Mouse (Mus musculus): ENCODE data around the gene Gm10471. TPM values are rescaled to one million over a fixed set of nuclear protein-coding genes. Genes with fewer than 3 reads are reported as not detected.
"Not testable (repeated sequence)": the region's sequence is repeated elsewhere in the genome, so short reads cannot be mapped to it uniquely, and the experiment has no call there.

Gene Gm10471
- not detected in 2 replicates for total RNA-seq (2012; rRNA removed)
- not detected in 2 replicates for total RNA-seq (2014; rRNA removed)
- not detected in 2 replicates for polyA plus RNA-seq (2012; ENCODE audit: insufficient read length, low read depth)

DNA sequence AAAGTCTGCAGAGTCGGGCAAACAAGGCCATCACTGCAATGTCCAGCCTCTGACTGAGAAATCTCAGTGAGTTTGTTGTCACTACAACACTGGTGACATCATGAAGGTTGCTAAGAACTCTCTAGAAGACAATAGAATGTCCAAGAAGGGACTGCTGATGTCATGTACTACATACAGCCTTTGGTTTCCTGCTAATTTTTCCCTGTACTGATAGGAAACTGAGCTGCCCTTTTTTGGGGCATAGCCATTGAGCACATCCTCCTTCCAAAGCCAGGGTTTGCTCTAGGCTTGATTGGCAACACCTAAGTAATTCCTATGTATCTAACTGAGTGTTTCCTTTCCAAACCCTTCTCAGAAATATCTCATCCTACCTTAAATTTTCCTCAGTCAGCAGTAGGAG is at the start of gene Gm10471:
TSS of gene Gm10471 (minus strand) at position 101 of the 400 bp plus-strand sequence.
- H3K4me3 ChIP-seq (replicated peaks in 1 of 3; ENCODE audit: low read depth in 2 of 3, low read length in 2 of 3, poor library complexity in 1 of 3); DNase-seq (ENCODE audit: extremely low read depth); dilution Hi-C loops (cut with MboI; ENCODE audit: extremely low pct_ligation_motif_present, extremely low pct_unique_long_range_greater_than_20kb, low sequenced_read_pairs); H3K4me1 ChIP-seq (ENCODE audit: control insufficient read depth in 1 of 2, insufficient read depth in 2 of 2); H3K9me3 ChIP-seq (replicated peaks; ENCODE audit: low read length); H3K36me3 ChIP-seq (replicated peaks in 1 of 2; ENCODE audit: control insufficient read depth in 1 of 2, insufficient read depth in 1 of 2, low read length in 1 of 2); H3K79me2 ChIP-seq (replicated peaks; ENCODE audit: control insufficient read depth, extremely low read depth, insufficient read depth, poor library complexity, severe bottlenecking); H3K27ac ChIP-seq (ENCODE audit: insufficient read depth, low read depth); in situ Hi-C loops (cut with MboI; ENCODE audit: low pct_ligation_motif_present, low pct_unique_long_range_greater_than_20kb, low sequenced_read_pairs); H3K4me2 ChIP-seq (ENCODE audit: insufficient read depth, low read depth, poor library complexity, severe bottlenecking); H3K27me3 ChIP-seq (replicated peaks); H3K9ac ChIP-seq (ENCODE audit: insufficient read depth, low read depth): not testable (repeated sequence)

DNA sequence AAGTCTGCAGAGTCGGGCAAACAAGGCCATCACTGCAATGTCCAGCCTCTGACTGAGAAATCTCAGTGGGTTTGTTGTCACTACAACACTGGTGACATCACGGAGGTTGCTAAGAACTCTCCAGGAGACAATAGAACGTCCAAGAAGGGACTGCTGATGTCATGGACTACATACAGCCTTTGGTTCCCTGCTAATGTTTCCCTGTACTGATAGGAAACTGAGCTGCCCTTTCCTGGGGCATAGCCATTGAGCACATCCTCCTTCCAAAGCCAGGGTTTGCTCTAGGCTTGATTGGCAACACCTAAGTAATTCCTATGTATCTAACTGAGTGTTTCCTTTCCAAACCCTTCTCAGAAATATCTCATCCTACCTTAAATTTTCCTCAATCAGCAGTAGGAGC is 32.2 kb upstream of the Gm10471 start, which contains the start of gene Gm10220:
TSS of gene Gm10220 (minus strand) at position 101 of the 400 bp plus-strand sequence.
- H3K27me3 ChIP-seq (replicated peaks); H3K36me3 ChIP-seq (replicated peaks in 1 of 2; ENCODE audit: control insufficient read depth in 1 of 2, insufficient read depth in 1 of 2, low read length in 1 of 2); H3K27ac ChIP-seq (ENCODE audit: insufficient read depth, low read depth); H3K9ac ChIP-seq (ENCODE audit: insufficient read depth, low read depth); H3K4me2 ChIP-seq (ENCODE audit: insufficient read depth, low read depth, poor library complexity, severe bottlenecking); H3K4me3 ChIP-seq (replicated peaks in 1 of 3; ENCODE audit: low read depth in 2 of 3, low read length in 2 of 3, poor library complexity in 1 of 3); in situ Hi-C loops (cut with MboI; ENCODE audit: low pct_ligation_motif_present, low pct_unique_long_range_greater_than_20kb, low sequenced_read_pairs); H3K9me3 ChIP-seq (replicated peaks; ENCODE audit: low read length); H3K79me2 ChIP-seq (replicated peaks; ENCODE audit: control insufficient read depth, extremely low read depth, insufficient read depth, poor library complexity, severe bottlenecking); dilution Hi-C loops (cut with MboI; ENCODE audit: extremely low pct_ligation_motif_present, extremely low pct_unique_long_range_greater_than_20kb, low sequenced_read_pairs); DNase-seq (ENCODE audit: extremely low read depth); H3K4me1 ChIP-seq (ENCODE audit: control insufficient read depth in 1 of 2, insufficient read depth in 2 of 2): not testable (repeated sequence)

DNA sequence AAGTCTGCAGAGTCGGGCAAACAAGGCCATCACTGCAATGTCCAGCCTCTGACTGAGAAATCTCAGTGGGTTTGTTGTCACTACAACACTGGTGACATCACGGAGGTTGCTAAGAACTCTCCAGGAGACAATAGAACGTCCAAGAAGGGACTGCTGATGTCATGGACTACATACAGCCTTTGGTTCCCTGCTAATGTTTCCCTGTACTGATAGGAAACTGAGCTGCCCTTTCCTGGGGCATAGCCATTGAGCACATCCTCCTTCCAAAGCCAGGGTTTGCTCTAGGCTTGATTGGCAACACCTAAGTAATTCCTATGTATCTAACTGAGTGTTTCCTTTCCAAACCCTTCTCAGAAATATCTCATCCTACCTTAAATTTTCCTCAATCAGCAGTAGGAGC is 16.2 kb upstream of the Gm10471 start, which contains the start of gene 5031410I06Rik:
TSS of gene 5031410I06Rik (minus strand) at position 101 of the 400 bp plus-strand sequence.
- H3K27ac ChIP-seq (ENCODE audit: insufficient read depth, low read depth); H3K27me3 ChIP-seq (replicated peaks); H3K4me3 ChIP-seq (replicated peaks in 1 of 3; ENCODE audit: low read depth in 2 of 3, low read length in 2 of 3, poor library complexity in 1 of 3); DNase-seq (ENCODE audit: extremely low read depth); dilution Hi-C loops (cut with MboI; ENCODE audit: extremely low pct_ligation_motif_present, extremely low pct_unique_long_range_greater_than_20kb, low sequenced_read_pairs); in situ Hi-C loops (cut with MboI; ENCODE audit: low pct_ligation_motif_present, low pct_unique_long_range_greater_than_20kb, low sequenced_read_pairs); H3K36me3 ChIP-seq (replicated peaks in 1 of 2; ENCODE audit: control insufficient read depth in 1 of 2, insufficient read depth in 1 of 2, low read length in 1 of 2); H3K9me3 ChIP-seq (replicated peaks; ENCODE audit: low read length); H3K9ac ChIP-seq (ENCODE audit: insufficient read depth, low read depth); H3K4me1 ChIP-seq (ENCODE audit: control insufficient read depth in 1 of 2, insufficient read depth in 2 of 2); H3K79me2 ChIP-seq (replicated peaks; ENCODE audit: control insufficient read depth, extremely low read depth, insufficient read depth, poor library complexity, severe bottlenecking); H3K4me2 ChIP-seq (ENCODE audit: insufficient read depth, low read depth, poor library complexity, severe bottlenecking): not testable (repeated sequence)

DNA sequence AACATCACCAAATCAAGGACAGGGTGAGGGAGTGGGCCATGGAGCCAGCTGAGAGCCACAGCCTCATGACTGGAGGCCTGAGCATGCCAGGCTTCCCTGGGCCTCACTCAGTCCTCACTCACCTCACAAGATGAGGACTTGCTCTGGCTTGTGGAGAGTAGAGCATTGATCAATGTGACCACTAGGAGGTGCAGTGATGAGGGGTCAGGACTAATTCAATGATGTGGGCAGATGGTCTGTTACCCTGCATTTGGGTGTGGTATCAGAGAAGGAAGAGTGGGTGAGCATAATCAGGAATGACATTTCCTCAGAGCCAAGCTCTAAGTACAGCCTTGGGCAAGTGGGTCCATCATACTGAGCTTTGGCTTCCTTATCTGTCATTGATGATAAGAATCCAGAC is 10.1 kb downstream of the Gm10471 start:
- H3K9ac ChIP-seq (ENCODE audit: insufficient read depth, low read depth); H3K27me3 ChIP-seq (replicated peaks); H3K79me2 ChIP-seq (replicated peaks; ENCODE audit: control insufficient read depth, extremely low read depth, insufficient read depth, poor library complexity, severe bottlenecking); H3K4me3 ChIP-seq (replicated peaks in 1 of 3; ENCODE audit: low read depth in 2 of 3, low read length in 2 of 3, poor library complexity in 1 of 3); H3K36me3 ChIP-seq (replicated peaks in 1 of 2; ENCODE audit: control insufficient read depth in 1 of 2, insufficient read depth in 1 of 2, low read length in 1 of 2); in situ Hi-C loops (cut with MboI; ENCODE audit: low pct_ligation_motif_present, low pct_unique_long_range_greater_than_20kb, low sequenced_read_pairs); H3K4me1 ChIP-seq (ENCODE audit: control insufficient read depth in 1 of 2, insufficient read depth in 2 of 2); H3K4me2 ChIP-seq (ENCODE audit: insufficient read depth, low read depth, poor library complexity, severe bottlenecking); H3K27ac ChIP-seq (ENCODE audit: insufficient read depth, low read depth); H3K9me3 ChIP-seq (replicated peaks; ENCODE audit: low read length); dilution Hi-C loops (cut with MboI; ENCODE audit: extremely low pct_ligation_motif_present, extremely low pct_unique_long_range_greater_than_20kb, low sequenced_read_pairs): not testable (repeated sequence)
- DNase-seq (ENCODE audit: extremely low read depth): peak; percentile 20
